Mouse (Mus musculus) inflammation-experienced regulatory T-cells, adult 16 weeks (primary cell): ENCODE measurements around the gene A930018P22Rik. TPM values are rescaled to one million over a fixed set of nuclear protein-coding genes. Genes with fewer than 3 reads are reported as not detected.

Source experiments
- polyA plus RNA-seq: library from polyadenylated mRNA; unstranded; fragments of 100-300 nt; shearing (Covaris generic); gene quantifications from one replicate; pipeline ENCODE4 v1.2.1, GENCODE M21; 2017

A930018P22Rik gene
- not detected for polyA plus RNA-seq

GRCm38 (mm10) chr2:104122505-104123378 lies at the start of gene A930018P22Rik:
TSS of gene A930018P22Rik (plus strand) at chr2:104122769.

GRCm38 (mm10) chr2:104095741-104096213 lies 26.8 kb upstream of the A930018P22Rik start, which contains the start of gene Cd59a:
TSS of gene Cd59a (plus strand) at chr2:104095801.

Other genes starting within 250 kb of the A930018P22Rik start
- 0.54 TPM for gene Lmo2, start 164.8 kb upstream of the A930018P22Rik start, polyA plus RNA-seq
- gene Fbxo3, start 95.0 kb upstream of the A930018P22Rik start, polyA plus RNA-seq = 57.4 TPM
- gene 4931422A03Rik, start 94.4 kb upstream of the A930018P22Rik start, polyA plus RNA-seq = 4.9 TPM
- 0.29 TPM for gene Gm10912, start 56.9 kb upstream of the A930018P22Rik start, polyA plus RNA-seq
- not detected for gene Gm10799, start 54.2 kb upstream of the A930018P22Rik start, polyA plus RNA-seq
- not detected for gene Cd59b, start 52.9 kb upstream of the A930018P22Rik start, polyA plus RNA-seq
- gene Cd59a, start 27.0 kb upstream of the A930018P22Rik start, polyA plus RNA-seq = 0.23 TPM